Mouse (Mus musculus) megakaryocyte, embryonic 14.5 days (primary cell): ENCODE measurements around the gene Anks1b.

Experiments used
- FLI1 ChIP-seq: IDR thresholded peaks from 2 replicates; pipeline ENCODE4 v1.6.1; 2012; ENCODE audit warnings: low read length, inconsistent platforms, mixed read lengths
- GATA1 ChIP-seq: IDR thresholded peaks from 3 replicates; pipeline ENCODE4 v1.6.1; 2012; ENCODE audit warnings: mixed read lengths, low read length, inconsistent platforms, borderline replicate concordance

DNA sequence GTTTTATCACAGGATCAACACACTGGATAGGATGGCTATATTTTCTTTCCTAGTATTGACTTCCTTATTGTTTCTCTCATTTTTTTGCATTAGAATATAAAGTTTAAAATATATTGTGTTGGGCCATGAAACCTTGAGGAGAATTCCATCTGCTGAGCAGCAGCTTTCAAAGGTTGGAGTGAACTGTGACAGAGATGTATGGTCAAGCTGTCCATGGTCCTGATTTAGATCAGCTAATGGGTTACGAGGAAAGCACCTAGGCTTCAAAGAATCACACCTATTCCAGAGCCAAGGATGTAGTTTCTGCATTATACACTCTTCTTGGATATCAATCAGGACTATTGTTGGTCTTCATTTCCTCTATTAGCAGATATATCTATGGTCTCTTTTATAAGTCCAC, 503.3 kb downstream of the Anks1b start:
- TF ChIP-seq GATA1 (no peak), FLI1 (no peak)
